Mouse (Mus musculus): ENCODE data around the gene Stk11. TPM values are rescaled to one million over a fixed set of nuclear protein-coding genes. Genes with fewer than 3 reads are reported as not detected.

Stk11 gene
- polyA plus RNA-seq, 1 experiment from 2014 or later: 23.2 TPM

DNA sequence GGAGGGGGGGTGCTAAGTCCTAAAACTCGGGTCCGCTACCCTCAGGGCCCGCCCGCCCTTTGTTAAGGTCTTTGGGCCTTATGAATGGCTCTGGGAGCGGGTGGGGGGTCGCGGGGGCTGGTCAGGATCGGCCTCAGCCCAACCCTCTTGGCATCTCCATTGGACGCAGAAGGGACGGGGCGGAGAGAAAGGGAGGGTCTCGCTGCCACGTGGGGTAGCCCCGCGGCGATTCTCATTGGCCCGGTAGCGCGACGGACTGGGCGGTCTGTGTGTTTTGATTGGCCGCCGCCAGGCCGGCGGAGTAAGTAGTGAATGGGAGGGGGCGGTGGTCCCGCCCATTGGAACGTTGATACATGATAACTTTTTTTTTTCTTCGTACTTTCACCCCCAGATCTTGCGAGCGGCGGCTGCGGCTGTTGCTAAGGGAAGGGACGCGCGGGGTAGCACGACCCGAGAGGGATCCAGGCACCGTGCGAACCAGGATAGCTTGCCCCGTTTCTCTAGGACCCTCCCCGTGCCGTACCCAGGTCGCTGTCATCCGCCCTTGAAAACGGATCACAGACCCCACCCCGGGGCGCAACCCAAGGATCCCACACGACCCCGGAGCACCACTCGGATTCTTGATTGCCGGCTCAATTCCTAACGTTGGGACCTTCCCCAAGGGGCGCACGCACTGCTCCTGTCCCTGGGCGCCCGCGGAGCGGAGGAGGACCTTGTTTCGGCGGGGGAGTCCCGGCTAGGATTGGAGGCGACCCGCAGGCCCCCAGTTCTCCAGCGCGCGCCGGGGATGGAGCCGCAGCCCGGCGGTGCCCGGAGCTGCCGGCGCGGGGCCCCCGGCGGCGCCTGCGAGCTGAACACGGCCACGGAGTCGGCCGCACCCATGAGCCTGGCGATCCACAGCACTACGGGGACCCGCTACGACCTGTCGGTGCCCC is 34.0 kb downstream of the Stk11 start:
- H3K36me3 ChIP-seq (replicated peaks): peaks cover 60% of the 10 kb centered on the region
- no peaks in the 10 kb centered on the region for H3K9me3 ChIP-seq
- ATAC-seq (ENCODE audit: low FRiP score): peak; percentile 86
- peak overlapping the region; percentile 100 for H3K27ac ChIP-seq
- H3K4me2 ChIP-seq: peak overlapping the region; percentile 99
- peak overlapping the region; percentile 97 for H3K4me3 ChIP-seq (replicated peaks)
- WGBS: under 1% methylated on average over 88 of the region's 88 CpGs
- no peaks in the 10 kb centered on the region for H3K27me3 ChIP-seq
- H3K9ac ChIP-seq: peak overlapping the region; percentile 100
- peaks cover 62% of the 10 kb centered on the region for H3K4me1 ChIP-seq

DNA sequence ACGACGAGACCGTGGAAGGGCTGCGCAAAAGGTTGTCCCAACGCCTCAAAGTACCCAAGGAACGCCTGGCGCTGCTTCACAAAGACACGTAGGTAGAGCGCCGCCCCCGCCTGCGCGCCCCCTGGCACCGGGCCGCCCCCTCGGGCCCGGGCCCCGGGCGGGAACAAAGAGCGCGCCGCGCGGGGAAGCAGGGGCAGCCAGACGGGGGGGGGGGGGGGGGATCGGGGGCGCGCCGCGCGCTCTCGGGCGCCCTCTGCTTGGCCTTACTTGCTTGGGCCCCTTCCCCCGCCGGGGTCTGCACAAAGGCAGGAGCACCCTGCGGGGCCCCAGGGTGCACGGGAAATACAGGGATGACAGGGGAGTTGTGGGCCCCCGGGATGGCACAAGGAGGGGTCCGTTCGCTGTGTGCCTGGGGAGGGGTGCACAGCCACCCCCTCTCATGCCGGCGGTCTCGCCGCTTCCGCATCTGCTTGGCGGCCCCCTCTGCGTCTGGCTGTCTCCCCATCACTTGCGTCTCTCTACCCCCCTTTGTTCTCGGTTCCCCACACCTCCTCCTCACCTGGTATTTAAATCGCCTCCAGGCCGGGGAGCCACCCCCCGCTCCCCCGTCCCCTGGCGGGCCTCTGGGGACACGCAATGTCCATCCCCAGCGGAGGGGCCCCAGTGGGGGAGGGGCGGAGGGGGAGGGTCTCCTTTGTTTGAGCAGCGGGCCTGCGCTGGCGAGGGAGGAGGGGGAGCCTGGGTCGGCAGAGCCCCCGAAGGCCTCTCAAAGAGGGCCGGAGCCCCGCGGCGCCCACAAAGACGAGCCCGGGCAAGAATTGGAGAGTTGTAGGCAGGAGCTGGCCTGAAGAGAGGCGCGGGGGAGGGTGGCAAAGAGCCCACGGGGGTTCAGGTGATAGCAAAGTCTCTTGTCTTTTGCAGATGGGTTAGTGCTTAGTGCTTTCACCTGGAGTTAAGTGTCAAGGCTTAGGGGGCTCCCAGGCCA is 34.9 kb downstream of the Stk11 start:
- no peaks in the 10 kb centered on the region for H3K9me3 ChIP-seq
- peak overlapping the region; percentile 100 for H3K9ac ChIP-seq
- peaks cover 61% of the 10 kb centered on the region for H3K36me3 ChIP-seq (replicated peaks)
- 0 out of 2 replicates have a peak, but pooled peaks have one; percentile 1 for ATAC-seq (ENCODE audit: low FRiP score)
- peak overlapping the region; percentile 97 for H3K4me3 ChIP-seq (replicated peaks)
- under 1% methylated on average over 46 of the region's 71 CpGs for WGBS
- H3K27me3 ChIP-seq: no peaks in the 10 kb centered on the region
- H3K4me2 ChIP-seq: peak overlapping the region; percentile 99
- H3K27ac ChIP-seq: peak overlapping the region; percentile 100
- peaks cover 66% of the 10 kb centered on the region for H3K4me1 ChIP-seq

DNA sequence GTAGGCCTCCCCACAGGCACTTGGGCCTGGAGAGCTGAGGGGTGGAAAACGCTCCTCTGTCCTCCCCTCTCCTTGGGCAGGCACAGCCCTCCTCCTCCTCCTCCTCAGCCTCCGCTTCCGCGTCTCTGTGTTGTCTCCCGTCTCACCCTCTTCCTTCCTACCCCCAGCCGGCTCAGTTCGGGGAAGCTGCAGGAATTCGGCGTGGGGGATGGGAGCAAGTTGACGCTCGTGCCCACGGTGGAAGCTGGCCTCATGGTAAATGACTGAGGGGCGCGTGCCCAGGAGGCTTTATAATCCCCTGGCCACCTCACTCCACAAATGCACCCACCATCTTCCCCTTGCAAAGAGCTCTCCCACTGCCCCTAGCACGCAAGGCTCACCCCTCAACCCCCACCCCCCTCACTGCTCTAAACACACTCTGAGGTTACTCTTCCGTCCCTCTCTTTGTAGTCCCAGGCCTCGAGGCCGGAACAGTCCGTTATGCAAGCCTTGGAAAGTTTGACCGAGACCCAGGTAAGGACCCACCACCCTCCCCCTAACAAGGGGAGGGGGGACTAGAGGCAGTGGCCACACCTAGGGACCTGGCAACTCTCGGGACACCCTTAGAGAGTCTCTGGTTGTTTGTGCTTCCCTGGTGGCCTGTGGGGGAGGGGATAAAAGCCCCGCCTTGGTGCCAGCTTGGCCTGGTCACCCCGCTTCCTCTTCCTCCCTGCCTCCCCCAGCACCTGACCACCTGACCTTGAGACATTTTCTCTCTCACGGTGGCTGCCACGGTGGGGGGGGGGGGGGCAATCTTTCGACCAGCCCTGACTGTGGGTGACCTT is 35.8 kb downstream of the Stk11 start:
- 1% methylated on average over 26 of the region's 26 CpGs for WGBS
- ATAC-seq (ENCODE audit: low FRiP score): no peak
- Histone ChIP-seq H3K4me2 (peak overlapping the region; percentile 99), H3K9me3 (no peaks in the 10 kb centered on the region), H3K36me3 (replicated peaks) (peaks cover 62% of the 10 kb centered on the region), H3K4me1 (peaks cover 65% of the 10 kb centered on the region), H3K4me3 (replicated peaks) (peak overlapping the region; percentile 97), H3K9ac (peak overlapping the region; percentile 100), H3K27ac (peak overlapping the region; percentile 100), H3K27me3 (no peaks in the 10 kb centered on the region)

DNA sequence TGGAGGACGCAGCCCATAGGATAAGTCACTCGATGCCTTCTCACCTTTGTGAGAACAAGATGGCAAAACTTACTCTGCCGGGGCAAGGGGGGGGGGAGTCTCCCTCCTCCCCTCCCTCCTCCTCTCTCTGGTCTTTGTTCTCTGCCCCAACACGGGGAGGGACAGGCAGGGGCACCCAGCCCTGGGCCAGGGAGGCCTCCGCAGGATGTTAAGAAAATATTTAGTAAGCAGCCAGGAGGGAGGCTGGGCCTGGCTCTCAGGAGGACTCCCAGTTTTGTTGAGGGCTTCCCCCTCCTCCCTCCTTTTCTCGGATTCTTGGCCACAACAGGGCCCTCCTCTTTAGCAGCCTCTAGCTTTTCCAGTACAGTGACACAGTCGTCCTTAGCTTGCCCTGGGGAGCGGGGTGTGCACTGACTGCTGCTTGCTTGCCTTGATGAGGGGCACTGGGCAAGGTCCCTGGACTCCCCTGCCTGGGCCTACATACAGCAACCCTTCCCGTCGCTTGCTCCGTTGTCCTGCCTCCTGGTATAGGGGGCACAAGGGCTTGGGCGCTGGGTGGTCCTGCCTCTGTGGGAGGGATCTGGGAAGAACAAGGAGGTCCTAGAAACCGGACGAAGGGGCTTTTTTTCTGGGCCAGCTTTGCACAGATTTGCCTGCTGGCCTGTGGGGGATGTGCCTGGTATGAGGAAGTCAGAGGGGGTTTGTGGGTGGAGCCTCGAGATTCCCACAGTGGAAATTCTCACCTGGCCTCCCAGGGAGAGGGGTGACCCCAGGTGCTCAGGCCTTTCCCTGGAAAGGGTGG is 36.7 kb downstream of the Stk11 start:
- peaks cover 66% of the 10 kb centered on the region for H3K36me3 ChIP-seq (replicated peaks)
- peaks cover 66% of the 10 kb centered on the region for H3K4me1 ChIP-seq

DNA sequence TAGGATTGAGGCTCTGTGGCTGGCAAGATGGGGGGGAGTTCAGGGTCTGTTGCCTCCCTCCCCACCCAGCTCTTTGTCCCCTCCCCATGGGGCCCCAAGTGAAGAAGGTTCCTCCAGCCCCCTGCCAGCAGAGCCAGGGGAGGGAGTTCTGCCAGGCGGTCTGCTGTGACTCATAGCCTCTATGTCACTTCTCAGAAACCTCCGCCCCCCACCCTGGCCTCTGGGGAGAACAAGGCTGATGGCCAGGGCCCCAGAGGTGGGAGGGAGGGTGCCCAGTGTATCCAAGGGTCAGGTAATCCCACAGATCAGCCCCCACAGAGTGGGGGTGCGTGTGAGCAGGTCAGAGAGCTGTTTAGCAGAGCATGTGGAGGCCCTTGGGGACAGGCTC is 37.3 kb downstream of the Stk11 start:
- H3K27ac ChIP-seq: peak overlapping the region; percentile 100
- H3K4me3 ChIP-seq (replicated peaks): peak overlapping the region; percentile 97
- no peaks in the 10 kb centered on the region for H3K27me3 ChIP-seq
- 40% methylated on average over 3 of the region's 3 CpGs for WGBS
- peaks cover 70% of the 10 kb centered on the region for H3K36me3 ChIP-seq (replicated peaks)
- H3K4me1 ChIP-seq: peaks cover 65% of the 10 kb centered on the region
- peak overlapping the region; percentile 99 for H3K4me2 ChIP-seq
- no peaks in the 10 kb centered on the region for H3K9me3 ChIP-seq
- H3K9ac ChIP-seq: peak overlapping the region; percentile 100
- ATAC-seq (ENCODE audit: low FRiP score): no peak

More for the DNA sequence above, 36.7 kb downstream of the Stk11 start:
- Histone ChIP-seq H3K9me3 (no peaks in the 10 kb centered on the region), H3K27me3 (no peaks in the 10 kb centered on the region), H3K4me2 (peak overlapping the region; percentile 99), H3K27ac (peak overlapping the region; percentile 100), H3K9ac (peak overlapping the region; percentile 100), H3K4me3 (replicated peaks) (peak overlapping the region; percentile 97)
- no peak for ATAC-seq (ENCODE audit: low FRiP score)
- 3% methylated on average over 14 of the region's 15 CpGs for WGBS

DNA sequence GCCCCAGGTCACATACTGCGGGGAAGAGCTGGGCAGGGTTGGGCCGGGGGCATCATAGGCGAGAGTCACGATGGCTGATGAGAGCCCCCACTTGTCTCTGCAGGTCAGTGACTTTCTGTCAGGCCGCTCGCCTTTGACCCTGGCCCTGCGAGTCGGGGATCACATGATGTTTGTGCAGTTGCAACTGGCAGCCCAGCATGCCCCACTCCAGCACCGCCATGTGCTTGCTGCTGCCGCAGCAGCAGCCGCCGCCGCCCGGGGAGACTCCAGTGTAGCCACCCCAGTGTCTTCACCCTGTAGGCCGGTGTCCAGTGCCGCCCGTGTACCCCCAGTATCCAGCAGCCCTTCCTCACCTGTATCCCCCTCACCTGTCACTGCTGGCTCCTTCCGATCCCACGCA is 38.1 kb downstream of the Stk11 start:
- peak overlapping the region; percentile 100; the same call in 1 of the 2 replicates for H3K27ac ChIP-seq
- H3K4me1 ChIP-seq: peaks cover 71% of the 10 kb centered on the region
- H3K4me3 ChIP-seq (replicated peaks): peak overlapping the region; percentile 97
- peak overlapping the region; percentile 100 for H3K9ac ChIP-seq
- no peaks in the 10 kb centered on the region for H3K27me3 ChIP-seq
- peak overlapping the region; percentile 99 for H3K4me2 ChIP-seq
- no peak for ATAC-seq (ENCODE audit: low FRiP score)
- H3K9me3 ChIP-seq: no peaks in the 10 kb centered on the region
- H3K36me3 ChIP-seq (replicated peaks): peaks cover 73% of the 10 kb centered on the region
- WGBS: 93% methylated on average over 19 of the region's 19 CpGs

DNA sequence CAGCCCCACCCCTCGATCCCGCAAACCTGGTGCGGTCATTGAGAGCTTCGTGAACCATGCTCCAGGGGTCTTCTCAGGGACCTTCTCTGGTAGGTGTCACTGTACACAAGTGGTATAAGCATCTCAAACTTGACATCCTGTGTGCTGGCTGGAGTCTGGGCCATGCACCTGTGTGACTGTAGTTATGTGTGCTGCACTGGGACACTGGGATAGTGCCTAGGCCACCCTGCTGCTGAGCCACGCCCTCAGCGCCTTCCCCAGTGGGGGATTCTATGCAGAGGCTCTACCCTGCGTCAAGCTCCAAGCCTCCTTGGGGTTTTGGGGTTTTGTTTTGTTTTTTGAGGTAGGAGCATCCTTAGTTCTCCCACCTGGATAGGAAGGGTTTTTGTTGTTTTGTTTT is 38.8 kb downstream of the Stk11 start:
- ATAC-seq (ENCODE audit: low FRiP score): no peak
- WGBS: 87% methylated on average over 7 of the region's 7 CpGs
- 0 out of 2 replicates have a peak overlapping the region, but pooled peaks have one; percentile 6 for H3K27ac ChIP-seq

DNA sequence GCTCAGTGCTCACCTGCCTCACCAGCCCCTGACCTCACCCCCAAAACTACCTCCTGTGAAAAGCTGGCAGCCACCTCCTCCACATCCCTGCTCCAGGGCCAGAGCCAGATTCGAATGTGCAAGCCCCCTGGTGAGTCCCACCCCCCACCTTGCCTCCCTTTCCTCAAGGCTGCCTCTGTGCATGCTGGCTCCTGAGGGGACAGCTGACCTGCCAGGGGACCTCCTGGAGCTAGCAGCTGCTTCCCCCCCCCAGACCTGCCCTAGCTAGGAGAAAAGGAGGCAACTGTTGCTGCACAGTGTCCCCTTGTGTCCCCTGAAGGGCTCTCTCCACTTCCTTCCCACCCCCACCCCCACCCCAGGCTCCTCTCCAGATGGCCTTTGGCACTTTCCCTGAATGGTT is 39.7 kb downstream of the Stk11 start:
- Histone ChIP-seq H3K4me3 (replicated peaks) (0 out of 2 replicates have a peak overlapping the region, but pooled peaks have one; percentile 10), H3K27me3 (no peaks in the 10 kb centered on the region), H3K9me3 (no peaks in the 10 kb centered on the region), H3K4me2 (no peak overlapping the region), H3K9ac (peak overlapping the region; percentile 25; the same call in 1 of the 2 replicates), H3K27ac (peak overlapping the region; percentile 56; the same call in 1 of the 2 replicates), H3K36me3 (replicated peaks) (peaks cover 68% of the 10 kb centered on the region), H3K4me1 (peaks cover 85% of the 10 kb centered on the region)
- 52% methylated on average over 1 of the region's 1 CpGs for WGBS
- no peak for ATAC-seq (ENCODE audit: low FRiP score)

More for the DNA sequence above, 38.8 kb downstream of the Stk11 start:
- H3K9me3 ChIP-seq: no peaks in the 10 kb centered on the region
- H3K36me3 ChIP-seq (replicated peaks): peaks cover 73% of the 10 kb centered on the region
- peak overlapping the region; percentile 100; the same call in 1 of the 2 replicates for H3K9ac ChIP-seq
- no peaks in the 10 kb centered on the region for H3K27me3 ChIP-seq
- H3K4me1 ChIP-seq: peaks cover 78% of the 10 kb centered on the region
- H3K4me3 ChIP-seq (replicated peaks): peak overlapping the region; percentile 97
- H3K4me2 ChIP-seq: no peak overlapping the region; the same call in 1 of the 2 replicates

DNA sequence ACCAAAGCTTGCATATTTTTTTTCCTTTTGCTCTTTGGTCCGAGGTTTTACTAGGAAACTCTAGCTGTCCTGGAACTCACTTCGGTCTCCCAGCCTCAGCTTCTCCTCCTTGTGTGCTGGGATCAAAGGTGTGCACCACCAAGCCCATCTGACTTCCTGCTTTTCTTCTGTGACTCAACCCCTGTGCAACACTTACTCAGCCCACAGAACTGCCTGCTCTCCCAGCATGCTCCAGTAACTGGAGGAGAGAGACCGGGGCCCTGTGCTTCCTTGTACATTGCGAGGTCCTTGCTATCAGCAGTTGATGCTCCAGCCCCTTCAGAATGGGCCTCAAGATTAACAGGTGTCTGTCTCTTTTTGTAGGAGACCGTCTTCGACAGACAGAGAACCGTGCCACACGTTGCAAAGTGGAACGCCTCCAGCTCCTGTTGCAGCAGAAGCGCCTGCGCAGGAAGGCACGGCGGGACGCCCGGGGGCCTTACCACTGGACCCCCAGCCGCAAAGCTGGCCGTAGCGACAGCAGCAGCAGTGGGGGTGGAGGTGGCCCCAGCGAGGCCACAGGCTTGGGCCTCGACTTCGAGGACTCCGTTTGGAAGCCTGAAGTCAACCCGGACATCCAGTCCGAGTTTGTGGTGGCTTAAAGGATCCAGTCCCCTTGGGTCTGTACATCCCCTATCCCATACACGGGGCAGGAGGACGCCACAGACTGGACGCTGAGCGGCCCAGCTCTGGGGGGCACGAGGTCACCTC is 40.6 kb downstream of the Stk11 start:
- Histone ChIP-seq H3K27me3 (no peaks in the 10 kb centered on the region), H3K9ac (no peak overlapping the region), H3K4me2 (no peak overlapping the region), H3K4me3 (replicated peaks) (no peak overlapping the region), H3K36me3 (replicated peaks) (peaks cover 67% of the 10 kb centered on the region), H3K27ac (peak overlapping the region; percentile 61), H3K9me3 (no peaks in the 10 kb centered on the region), H3K4me1 (peaks cover 94% of the 10 kb centered on the region)
- ATAC-seq (ENCODE audit: low FRiP score): no peak
- WGBS: 85% methylated on average over 29 of the region's 29 CpGs

DNA sequence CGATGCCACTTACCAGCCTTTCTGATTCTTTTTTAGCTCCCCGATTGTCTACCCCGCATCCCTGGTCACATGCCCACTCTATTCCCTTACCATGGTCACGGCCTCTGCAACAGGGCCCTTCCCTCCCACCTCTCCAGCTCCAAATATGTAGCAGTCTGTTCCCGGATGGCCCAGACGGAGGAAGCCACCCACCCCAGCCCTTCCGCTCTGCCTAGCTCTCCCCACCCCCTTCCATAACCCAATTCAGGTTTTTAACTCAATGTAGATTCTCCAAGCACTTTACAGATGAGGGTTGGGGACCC is 41.1 kb downstream of the Stk11 start:
- peaks cover 96% of the 10 kb centered on the region for H3K4me1 ChIP-seq
- no peaks in the 10 kb centered on the region for H3K9me3 ChIP-seq
- WGBS: 64% methylated on average over 7 of the region's 7 CpGs
- peak overlapping the region; percentile 3; the same call in 1 of the 2 replicates for H3K9ac ChIP-seq
- no peak for ATAC-seq (ENCODE audit: low FRiP score)
- H3K36me3 ChIP-seq (replicated peaks): peaks cover 62% of the 10 kb centered on the region
- H3K4me2 ChIP-seq: no peak overlapping the region
- H3K27me3 ChIP-seq: no peaks in the 10 kb centered on the region
- no peak overlapping the region for H3K4me3 ChIP-seq (replicated peaks)
- H3K27ac ChIP-seq: peak overlapping the region; percentile 61
